Mouse (Mus musculus) left cerebral cortex, adult 11 months (tissue): Measurements from ENCODE around the gene Nhej1.

Source experiments
- DNase-seq: peaks from one replicate; pipeline ENCODE4 v3.0.0; 2022; ENCODE audit warnings: low spot score

The Nhej1 gene

GRCm38 (mm10) chr1:75125418-75125817, 418 bp upstream of the Nhej1 start:
- DNase-seq: no peak

GRCm38 (mm10) chr1:75122211-75122610, 2.8 kb downstream of the Nhej1 start:
- no peak for DNase-seq

DNA sequence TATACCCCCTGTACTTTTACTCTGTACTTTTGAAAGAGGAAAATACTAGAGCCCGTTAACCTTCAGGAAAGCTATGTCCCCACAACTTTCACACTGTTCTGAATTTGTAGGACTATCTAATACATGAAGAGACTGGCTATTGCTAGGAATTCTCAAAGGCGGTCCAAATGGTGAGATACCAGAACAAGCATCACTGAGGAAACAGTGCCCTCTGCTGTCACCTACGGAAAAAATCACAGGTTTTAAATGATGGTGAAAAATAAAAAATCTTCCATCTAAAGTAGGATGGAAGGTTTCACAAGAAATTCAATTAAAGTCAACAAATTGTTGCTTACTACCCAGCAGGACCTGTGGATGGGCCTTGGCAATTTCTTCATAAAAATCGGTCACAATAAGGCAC, 72.9 kb downstream of the Nhej1 start:
- DNase-seq: peak; percentile 9

GRCm38 (mm10) chr1:75051428-75051827, 73.6 kb downstream of the Nhej1 start:
- DNase-seq: no peak

DNA sequence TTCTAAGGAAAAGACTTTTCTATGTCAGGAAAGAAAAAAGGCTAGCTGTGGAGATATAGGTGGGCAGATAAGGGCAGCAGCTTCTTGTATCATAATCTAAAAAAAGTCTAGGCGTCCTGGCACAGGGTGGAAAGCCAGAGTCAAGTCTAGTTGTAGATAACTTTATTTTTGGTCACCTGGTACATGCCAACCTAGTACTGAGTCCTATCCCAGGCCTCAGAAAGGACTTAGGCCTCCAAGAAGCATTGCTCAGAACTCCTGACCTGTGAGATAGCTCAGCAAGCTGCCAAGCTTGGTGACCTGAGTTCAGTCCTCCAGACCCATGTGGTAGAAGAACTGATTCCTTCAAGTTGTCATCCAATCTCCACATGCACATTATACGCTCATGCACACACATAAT, 76.4 kb downstream of the Nhej1 start:
- no peak for DNase-seq

DNA sequence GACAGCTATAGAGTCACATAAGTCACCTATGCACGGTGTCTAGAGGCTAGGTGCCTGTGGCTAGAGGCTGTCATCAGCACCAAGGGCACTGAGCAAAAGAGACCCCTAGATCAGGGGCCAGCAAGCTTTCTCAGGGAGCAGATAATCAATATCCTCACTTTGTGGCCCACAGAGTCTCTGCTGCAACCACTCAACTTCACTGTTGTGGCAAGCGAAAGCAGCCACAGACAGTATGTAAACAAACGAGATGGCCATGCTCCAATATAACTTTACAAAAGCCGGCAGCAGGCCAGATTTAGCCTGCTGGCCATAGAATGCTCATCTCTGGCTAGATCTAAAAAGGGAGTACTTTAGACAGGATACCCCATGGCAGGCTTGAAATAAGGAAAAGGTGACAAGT, 77.0 kb downstream of the Nhej1 start:
- DNase-seq: no peak

DNA sequence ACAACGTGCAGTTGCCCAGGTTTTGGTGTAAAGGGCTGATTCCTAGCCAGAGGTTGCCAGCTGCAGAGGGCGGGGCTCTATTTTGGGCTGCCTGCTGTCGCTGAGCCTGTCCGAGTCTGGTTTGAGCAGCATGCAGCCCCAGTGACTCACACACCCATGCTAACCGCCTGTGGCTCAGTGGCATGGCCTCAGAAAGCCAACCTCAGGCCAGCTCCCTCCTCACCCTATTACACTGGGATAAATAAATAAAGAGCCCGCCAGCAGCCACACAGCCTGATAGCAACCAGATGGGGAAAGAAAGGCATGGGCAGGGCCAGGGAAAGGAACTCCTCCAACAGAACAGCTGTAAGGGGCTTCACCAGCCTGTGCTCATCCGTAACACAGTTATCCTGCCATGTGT, 84.6 kb downstream of the Nhej1 start:
- DNase-seq: no peak

GRCm38 (mm10) chr1:75032041-75032440, 93.0 kb downstream of the Nhej1 start:
- DNase-seq: no peak

GRCm38 (mm10) chr1:75027061-75027779, 97.8 kb downstream of the Nhej1 start:
- no peak for DNase-seq

DNA sequence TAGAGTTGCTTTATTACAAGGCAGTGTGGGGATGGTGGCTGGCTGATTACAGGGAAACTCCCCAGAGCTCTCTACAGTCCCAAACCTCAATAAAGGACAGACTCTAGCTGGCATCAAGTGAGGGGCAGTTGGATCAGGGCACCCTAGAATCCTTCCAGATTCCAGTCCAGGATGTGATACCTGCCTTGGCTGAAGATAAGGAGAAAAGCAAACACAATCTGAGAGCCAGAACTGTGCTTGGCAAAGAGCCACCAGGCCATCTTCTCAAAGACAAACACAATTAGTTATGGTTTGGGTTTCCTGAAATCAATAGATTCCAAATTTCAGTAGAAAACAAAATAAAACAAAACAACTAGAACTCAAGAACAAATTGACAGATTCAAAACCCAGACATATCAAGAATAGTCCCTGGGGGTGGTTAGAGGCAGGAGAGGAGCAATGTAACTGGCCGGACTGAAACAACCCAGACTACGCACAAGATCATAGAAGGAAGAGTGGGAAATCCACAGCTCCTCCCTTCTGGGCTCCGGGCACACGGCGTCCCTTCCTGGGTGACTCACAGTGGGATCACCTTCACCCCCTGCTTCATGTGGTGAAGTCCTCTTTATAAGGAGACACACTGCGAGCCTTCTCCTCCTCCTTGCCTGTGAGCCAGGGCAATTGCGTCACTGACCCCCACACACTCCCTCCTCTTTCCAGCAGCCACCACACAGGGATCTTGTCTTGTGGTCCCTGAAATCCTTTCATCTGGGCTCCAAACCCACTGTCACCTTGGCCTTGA, 100.4 kb downstream of the Nhej1 start:
- DNase-seq: no peak

- no peak for DNase-seq
Measured at GRCm38 (mm10) chr1:75022216-75022615, 102.8 kb downstream of the Nhej1 start.

GRCm38 (mm10) chr1:75016846-75017245, 108.2 kb downstream of the Nhej1 start:
- peak; percentile 63 for DNase-seq

- DNase-seq: no peak
Measured at GRCm38 (mm10) chr1:75015551-75016265, 109.3 kb downstream of the Nhej1 start.

- DNase-seq: no peak
Measured at GRCm38 (mm10) chr1:75014210-75014845, 110.7 kb downstream of the Nhej1 start.

DNA sequence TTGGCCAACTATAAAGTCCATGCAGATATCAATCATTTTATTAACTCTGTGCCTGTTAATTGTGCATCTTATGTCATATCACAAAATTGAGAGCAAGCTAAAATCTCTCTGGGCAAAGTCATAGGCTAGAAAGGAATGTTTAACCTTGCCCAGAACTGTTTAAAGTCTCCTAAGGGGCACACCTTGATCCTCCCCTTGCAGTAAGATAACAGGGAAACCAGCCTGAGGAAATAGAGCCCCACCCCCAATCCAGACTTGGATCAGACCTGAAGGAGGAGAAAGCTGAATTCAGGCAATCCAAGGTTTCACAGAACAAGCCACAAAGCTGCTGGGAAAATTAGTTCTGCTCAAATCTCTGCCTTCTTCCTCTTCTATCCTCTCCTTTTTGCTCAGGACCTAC, 114.2 kb downstream of the Nhej1 start:
- no peak for DNase-seq

GRCm38 (mm10) chr1:75010203-75010602, 114.8 kb downstream of the Nhej1 start:
- DNase-seq: no peak

GRCm38 (mm10) chr1:75006016-75006415, 119.0 kb downstream of the Nhej1 start:
- DNase-seq: no peak

- DNase-seq: no peak
Measured at GRCm38 (mm10) chr1:75001183-75001582, 123.8 kb downstream of the Nhej1 start.

DNA sequence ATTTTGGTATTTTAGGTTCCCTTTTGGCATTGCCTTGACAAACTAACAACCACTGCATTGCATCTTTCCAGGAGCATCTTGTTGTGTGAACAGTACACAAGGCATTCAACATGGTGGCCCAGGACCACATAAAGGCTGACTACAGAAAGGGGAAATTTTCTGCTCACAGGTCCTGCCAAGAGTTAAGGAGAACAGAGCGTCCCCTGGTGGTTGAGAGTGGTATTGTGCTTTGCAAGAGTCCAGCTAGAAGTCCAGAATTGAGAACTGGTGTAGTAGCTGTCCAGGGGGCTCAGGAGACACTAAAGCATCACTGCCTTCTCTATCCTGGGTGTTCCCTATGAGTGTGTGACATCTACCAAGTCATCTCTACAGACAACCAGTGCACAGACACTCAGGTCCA, 124.5 kb downstream of the Nhej1 start:
- DNase-seq: peak; percentile 9

DNA sequence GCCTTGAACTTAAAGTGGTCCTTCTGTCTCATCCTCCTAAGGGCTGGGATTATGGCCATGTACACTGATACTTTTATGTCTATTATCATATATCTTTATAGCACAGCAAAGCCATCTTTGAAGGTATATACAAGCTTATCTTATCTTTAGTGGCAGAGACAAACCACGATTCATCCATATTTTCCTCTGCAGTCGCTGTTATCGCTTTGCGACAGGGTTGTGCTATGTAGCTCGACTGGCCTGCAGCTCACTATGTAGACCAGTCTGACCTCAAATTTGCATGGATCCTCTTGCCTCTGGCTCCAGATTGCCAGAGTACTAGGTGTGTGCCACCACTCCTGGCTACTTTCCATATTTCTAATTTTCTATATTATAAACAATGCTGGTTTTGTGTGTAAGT, 125.8 kb downstream of the Nhej1 start:
- DNase-seq: no peak

DNA sequence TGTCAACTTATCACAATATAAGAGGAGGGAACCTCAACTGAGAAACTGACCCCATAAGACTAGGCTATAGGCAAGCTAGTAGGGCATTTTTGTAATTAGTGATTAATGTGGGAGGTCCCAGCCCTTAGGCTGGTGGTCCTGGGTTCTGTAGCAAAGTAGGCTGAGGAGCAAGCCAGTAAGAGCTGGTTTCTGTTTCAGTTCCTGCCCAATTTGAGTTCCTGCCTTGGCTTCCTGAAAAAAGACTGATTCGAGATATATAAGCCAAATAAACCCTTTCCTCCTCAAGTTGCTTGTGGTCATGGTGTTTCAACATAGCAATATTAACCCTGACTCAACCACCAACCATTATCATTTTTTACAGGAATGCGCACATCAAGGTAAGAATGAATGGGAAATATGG, 127.8 kb downstream of the Nhej1 start:
- no peak for DNase-seq

- DNase-seq: no peak
Measured at GRCm38 (mm10) chr1:74977001-74977400, 148.0 kb downstream of the Nhej1 start.
